Mouse (Mus musculus): ENCODE results near the gene Nos2. TPM values are rescaled to one million over a fixed set of nuclear protein-coding genes. Genes with fewer than 3 reads are reported as not detected.
A peak's percentile ranks its signal among the peaks of the same experiment; 100 is the strongest.

The Nos2 gene
- polyA plus RNA-seq, 1 experiment from 2014 or later: 5.3 TPM

GRCm38 (mm10) chr11:78943083-78943482 is 22.5 kb downstream of the Nos2 start:
- no peaks in the 10 kb centered on the region for H3K4me1 ChIP-seq (ENCODE audit: insufficient read depth, low read depth, low read length)
- H3K4me2 ChIP-seq (replicated peaks; ENCODE audit: low read depth, low read length): no peak overlapping the region
- H3K9ac ChIP-seq (replicated peaks; ENCODE audit: low read depth): no peak overlapping the region
- no peak for ATAC-seq
- H3K9me3 ChIP-seq (ENCODE audit: low read length): no peaks in the 10 kb centered on the region
- no peak for TF ChIP-seq EP300 (IDR thresholded peaks at IDR 0.05)
- WGBS: 87% methylated on average over 1 of the region's 1 CpGs
- H3K36me3 ChIP-seq (ENCODE audit: insufficient read depth, low read length): no peaks in the 10 kb centered on the region
- H3K27ac ChIP-seq (ENCODE audit: low read length): no peak overlapping the region
- no peak for DNase-seq (ENCODE audit: low spot score)
- no peaks in the 10 kb centered on the region for H3K27me3 ChIP-seq (replicated peaks; ENCODE audit: insufficient read depth, low read length)
- no peak overlapping the region for H3K4me3 ChIP-seq (ENCODE audit: low read depth, low read length)

- Histone ChIP-seq H3K36me3 (ENCODE audit: insufficient read depth, low read length) (no peaks in the 10 kb centered on the region), H3K27ac (ENCODE audit: low read length) (no peak overlapping the region), H3K4me2 (replicated peaks; ENCODE audit: low read depth, low read length) (no peak overlapping the region), H3K27me3 (replicated peaks; ENCODE audit: insufficient read depth, low read length) (no peaks in the 10 kb centered on the region), H3K9me3 (ENCODE audit: low read length) (no peaks in the 10 kb centered on the region), H3K9ac (replicated peaks; ENCODE audit: low read depth) (no peak overlapping the region), H3K4me3 (ENCODE audit: low read depth, low read length) (no peak overlapping the region), H3K4me1 (ENCODE audit: insufficient read depth, low read depth, low read length) (no peaks in the 10 kb centered on the region)
- no peak for TF ChIP-seq EP300 (IDR thresholded peaks at IDR 0.05)
- no peak for TF ChIP-seq CTCF (IDR thresholded peaks at IDR 0.05)
- ATAC-seq (peak; percentile 44; the same call in 1 of the 2 replicates), DNase-seq (ENCODE audit: low spot score) (peak; percentile 66)
- WGBS: 51% methylated on average over 8 of the region's 8 CpGs
Observed at GRCm38 (mm10) chr11:78950365-78950764, 29.8 kb downstream of the Nos2 start.

GRCm38 (mm10) chr11:78952467-78952866 is 31.9 kb downstream of the Nos2 start:
- DNase-seq (ENCODE audit: low spot score) (peak; percentile 60), ATAC-seq (no peak)
- Histone ChIP-seq H3K9me3 (ENCODE audit: low read length) (no peaks in the 10 kb centered on the region), H3K9ac (replicated peaks; ENCODE audit: low read depth) (no peak overlapping the region), H3K4me3 (ENCODE audit: low read depth, low read length) (no peak overlapping the region), H3K27me3 (replicated peaks; ENCODE audit: insufficient read depth, low read length) (no peaks in the 10 kb centered on the region), H3K27ac (ENCODE audit: low read length) (no peak overlapping the region), H3K4me1 (ENCODE audit: insufficient read depth, low read depth, low read length) (no peaks in the 10 kb centered on the region), H3K36me3 (ENCODE audit: insufficient read depth, low read length) (no peaks in the 10 kb centered on the region), H3K4me2 (replicated peaks; ENCODE audit: low read depth, low read length) (no peak overlapping the region)
- WGBS: 13% methylated on average over 17 of the region's 17 CpGs
- TF ChIP-seq CTCF (IDR thresholded peaks at IDR 0.05) (no peak), EP300 (IDR thresholded peaks at IDR 0.05) (no peak)

DNA sequence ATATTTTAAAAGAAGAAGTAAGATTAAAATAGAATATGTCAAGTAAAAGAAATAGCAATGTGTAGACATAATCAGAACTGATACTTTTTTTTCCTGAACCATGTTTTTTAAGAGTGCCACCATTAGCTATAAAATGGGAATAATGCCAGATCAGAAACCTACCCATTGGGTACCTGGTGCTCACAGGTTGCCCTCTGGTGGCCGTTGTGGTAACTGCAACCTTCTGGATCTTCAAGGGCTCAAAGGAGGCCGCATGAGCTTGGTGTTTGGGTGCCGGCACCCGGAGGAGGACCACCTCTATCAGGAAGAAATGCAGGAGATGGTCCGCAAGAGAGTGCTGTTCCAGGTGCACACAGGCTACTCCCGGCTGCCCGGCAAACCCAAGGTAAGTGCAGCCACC is 35.7 kb downstream of the Nos2 start:
- H3K36me3 ChIP-seq (ENCODE audit: insufficient read depth, low read length): no peaks in the 10 kb centered on the region

DNA sequence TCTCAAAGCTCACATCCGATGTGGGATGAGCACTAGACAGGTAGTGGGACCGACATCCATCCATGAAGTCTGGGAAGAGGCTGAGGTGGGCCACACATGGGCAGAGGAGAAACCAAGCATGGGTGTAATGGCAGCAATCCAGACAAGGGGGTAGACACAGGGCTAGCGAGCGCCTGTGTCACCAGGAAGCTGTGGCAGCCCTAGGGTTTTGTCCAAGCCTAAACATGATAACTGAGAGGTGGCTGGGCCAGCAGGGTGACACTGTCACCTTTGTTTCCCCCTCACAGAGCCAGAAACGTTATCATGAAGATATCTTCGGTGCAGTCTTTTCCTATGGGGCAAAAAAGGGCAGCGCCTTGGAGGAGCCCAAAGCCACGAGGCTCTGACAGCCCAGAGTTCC is 38.8 kb downstream of the Nos2 start:
- H3K4me2 ChIP-seq (replicated peaks; ENCODE audit: low read depth, low read length): no peak overlapping the region
- TF ChIP-seq CTCF (IDR thresholded peaks at IDR 0.05): no peak
- TF ChIP-seq EP300 (IDR thresholded peaks at IDR 0.05): no peak
- DNase-seq (ENCODE audit: low spot score): no peak

More for the DNA sequence above, 35.7 kb downstream of the Nos2 start:
- ATAC-seq (no peak), DNase-seq (ENCODE audit: low spot score) (peak; percentile 72)
- H3K4me3 ChIP-seq (ENCODE audit: low read depth, low read length): no peak overlapping the region
- no peak overlapping the region for H3K9ac ChIP-seq (replicated peaks; ENCODE audit: low read depth)
- H3K27ac ChIP-seq (ENCODE audit: low read length): no peak overlapping the region
- TF ChIP-seq EP300 (IDR thresholded peaks at IDR 0.05) (no peak), CTCF (IDR thresholded peaks at IDR 0.05) (peak; percentile 93)
- no peaks in the 10 kb centered on the region for H3K4me1 ChIP-seq (ENCODE audit: insufficient read depth, low read depth, low read length)
- H3K4me2 ChIP-seq (replicated peaks; ENCODE audit: low read depth, low read length): no peak overlapping the region
- no peaks in the 10 kb centered on the region for H3K9me3 ChIP-seq (ENCODE audit: low read length)
- WGBS: 13% methylated on average over 7 of the region's 7 CpGs
- no peaks in the 10 kb centered on the region for H3K27me3 ChIP-seq (replicated peaks; ENCODE audit: insufficient read depth, low read length)

GRCm38 (mm10) chr11:78959841-78960520 is 39.4 kb downstream of the Nos2 start:
- no peak for TF ChIP-seq EP300 (IDR thresholded peaks at IDR 0.05)
- peak; percentile 70 for TF ChIP-seq CTCF (IDR thresholded peaks at IDR 0.05)
- DNase-seq (ENCODE audit: low spot score) (peak; percentile 42), ATAC-seq (no peak)
- no peaks in the 10 kb centered on the region for H3K9me3 ChIP-seq (ENCODE audit: low read length)
- 59% methylated on average over 5 of the region's 5 CpGs for WGBS
- no peaks in the 10 kb centered on the region for H3K4me1 ChIP-seq (ENCODE audit: insufficient read depth, low read depth, low read length)
- H3K27ac ChIP-seq (ENCODE audit: low read length): no peak overlapping the region
- no peak overlapping the region for H3K4me3 ChIP-seq (ENCODE audit: low read depth, low read length)
- H3K9ac ChIP-seq (replicated peaks; ENCODE audit: low read depth): no peak overlapping the region
- H3K4me2 ChIP-seq (replicated peaks; ENCODE audit: low read depth, low read length): no peak overlapping the region
- H3K27me3 ChIP-seq (replicated peaks; ENCODE audit: insufficient read depth, low read length): no peaks in the 10 kb centered on the region
- H3K36me3 ChIP-seq (ENCODE audit: insufficient read depth, low read length): 0 out of 2 replicates have a peak, but pooled peaks cover 6% of the 10 kb centered on the region

More for the DNA sequence above, 38.8 kb downstream of the Nos2 start:
- Histone ChIP-seq H3K9me3 (ENCODE audit: low read length) (no peaks in the 10 kb centered on the region), H3K27ac (ENCODE audit: low read length) (no peak overlapping the region), H3K4me3 (ENCODE audit: low read depth, low read length) (no peak overlapping the region), H3K36me3 (ENCODE audit: insufficient read depth, low read length) (0 out of 2 replicates have a peak, but pooled peaks cover 6% of the 10 kb centered on the region), H3K27me3 (replicated peaks; ENCODE audit: insufficient read depth, low read length) (no peaks in the 10 kb centered on the region), H3K9ac (replicated peaks; ENCODE audit: low read depth) (no peak overlapping the region), H3K4me1 (ENCODE audit: insufficient read depth, low read depth, low read length) (no peaks in the 10 kb centered on the region)
- ATAC-seq: no peak
- WGBS: 64% methylated on average over 8 of the region's 8 CpGs
